Mouse (Mus musculus) spleen, postnatal 4 days (tissue): Measurements from ENCODE around the gene Serpind1.

Experiments used
- DNase-seq, 2 experiments: peaks; one replicate each; pipeline ENCODE4 v3.0.0; 2022; ENCODE audit warnings: low spot score in 2 of 2

Serpind1 gene

DNA sequence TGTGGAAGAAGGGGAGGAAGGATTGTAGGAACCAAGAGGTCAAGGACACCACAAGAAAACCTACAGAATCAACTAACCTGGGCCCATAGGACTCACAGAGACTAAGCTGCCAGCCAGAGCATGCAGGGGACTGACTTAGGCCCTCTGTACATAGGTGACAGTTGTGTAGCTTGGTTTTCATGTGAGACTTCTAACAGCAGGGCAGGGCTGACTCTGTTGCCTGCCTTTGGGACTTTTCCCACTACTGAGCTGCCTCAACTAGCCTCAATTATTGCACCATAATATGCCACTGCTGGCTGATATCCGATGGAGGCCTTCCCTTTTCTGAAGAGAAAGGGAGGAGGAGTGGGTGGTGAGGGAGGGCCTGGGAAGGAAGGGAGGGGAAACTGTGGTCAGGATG is 15.6 kb downstream of the Serpind1 start:
- no peak for DNase-seq

DNA sequence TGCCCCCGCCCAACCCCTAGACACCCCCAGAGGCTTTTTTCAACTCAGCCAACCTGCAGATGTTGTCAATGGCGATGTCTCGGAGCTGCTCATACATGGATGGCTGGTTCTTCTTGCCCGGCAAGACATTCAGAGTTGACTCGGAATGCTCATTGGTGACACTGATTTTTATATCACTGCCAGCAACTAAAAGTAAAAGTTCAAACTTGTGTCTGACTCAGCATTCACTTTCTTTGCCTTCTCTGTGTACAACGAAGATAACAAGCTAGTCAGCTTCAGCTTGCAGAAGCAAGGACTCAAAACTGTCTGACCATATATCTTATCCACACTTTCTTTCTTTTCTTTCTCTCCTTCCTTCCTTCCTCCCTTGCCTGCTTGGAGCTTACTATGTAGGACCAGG is 24.9 kb downstream of the Serpind1 start:
- no peak for DNase-seq

DNA sequence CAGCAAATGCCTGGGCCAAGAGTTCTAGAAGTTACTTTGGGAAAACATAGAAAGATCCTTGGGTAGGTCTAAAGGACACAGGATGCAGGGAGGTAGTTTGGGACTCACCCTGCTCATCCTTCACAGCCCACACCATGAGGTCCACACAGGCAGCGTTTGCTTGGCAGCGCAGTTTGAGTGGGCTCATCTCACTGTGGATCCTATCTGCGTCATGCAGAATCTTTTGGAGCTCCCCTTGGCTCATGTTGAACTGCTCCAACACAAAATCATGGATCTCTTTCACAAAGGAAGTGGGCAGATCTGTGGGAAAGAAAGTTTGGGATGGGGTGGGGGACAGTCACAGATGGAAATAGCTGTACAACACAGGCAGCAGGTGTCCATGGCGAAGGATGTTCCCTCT is 27.6 kb downstream of the Serpind1 start:
- DNase-seq: no peak

DNA sequence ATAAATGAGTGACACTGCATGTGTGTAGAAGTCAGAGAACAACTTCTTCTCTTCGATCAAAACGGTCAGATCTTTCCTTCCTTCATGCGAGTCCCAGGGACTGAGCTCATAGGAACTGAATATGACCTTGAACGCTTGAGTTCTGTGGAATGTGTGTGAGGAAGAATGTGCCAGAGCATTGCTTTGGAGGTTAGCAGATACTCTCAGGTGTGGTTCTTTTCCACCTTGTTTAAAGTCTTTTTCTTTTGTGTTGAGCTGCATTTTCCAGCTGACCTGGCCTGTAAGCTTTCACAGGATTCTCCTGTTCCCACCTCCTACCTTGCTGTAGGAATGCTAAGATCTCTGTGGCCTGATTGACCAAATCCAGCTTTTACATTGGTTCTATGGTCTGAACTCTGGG is 51.1 kb downstream of the Serpind1 start:
- DNase-seq: no peak

DNA sequence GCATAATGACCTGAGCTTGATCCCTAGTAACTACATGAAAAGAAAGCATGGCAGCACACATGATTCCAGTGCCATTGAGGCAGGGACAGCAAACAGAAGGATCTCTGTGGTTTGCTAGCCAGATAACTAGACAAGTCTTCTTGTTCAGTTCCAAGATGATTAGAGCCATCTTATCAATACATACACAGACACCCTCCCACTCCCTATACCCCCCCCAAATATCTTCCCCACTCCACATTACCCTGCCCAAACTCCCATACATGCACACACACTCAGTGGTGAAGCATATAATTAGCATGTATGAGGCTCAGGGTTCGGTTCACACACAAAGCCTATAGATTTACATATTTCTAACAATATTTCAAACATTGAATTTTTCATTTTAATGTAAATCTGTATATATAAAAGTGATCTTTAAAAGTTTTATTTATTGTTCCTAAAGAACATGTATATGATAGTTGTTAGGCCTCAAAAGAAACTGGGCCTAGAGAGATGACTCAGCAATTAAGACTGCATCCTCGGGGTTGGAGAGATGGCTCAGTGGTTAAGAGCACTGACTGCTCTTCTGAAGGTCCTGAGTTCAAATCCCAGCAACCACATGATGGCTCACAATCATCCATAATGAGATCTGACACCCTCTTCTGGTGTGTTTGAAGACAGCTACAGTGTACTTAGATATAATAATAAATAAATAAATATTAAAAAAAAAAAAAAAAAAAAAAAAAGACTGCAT is 52.6 kb downstream of the Serpind1 start:
- no peak for DNase-seq

DNA sequence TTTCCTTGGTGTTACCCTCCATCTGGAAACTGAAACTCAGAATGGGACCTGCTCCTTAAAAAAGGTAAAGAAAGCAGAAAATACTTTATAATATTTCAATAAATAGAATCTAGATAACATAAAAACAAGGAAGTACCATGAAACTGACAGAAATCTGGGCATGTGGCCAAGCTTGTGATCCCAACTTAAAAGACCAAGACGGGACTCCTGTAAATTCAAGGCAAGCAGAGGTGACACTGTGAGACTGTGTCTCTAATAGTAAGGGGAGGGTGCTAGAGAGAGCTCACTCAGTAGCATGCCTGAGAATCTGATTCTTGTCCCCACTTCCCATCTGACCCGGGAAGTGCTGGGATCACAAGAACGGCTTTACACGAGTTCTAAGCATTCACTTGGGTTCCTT is 61.6 kb downstream of the Serpind1 start:
- DNase-seq: no peak
